Mouse (Mus musculus): ENCODE results near the gene Efhb. TPM values are rescaled to one million over a fixed set of nuclear protein-coding genes. Genes with fewer than 3 reads are reported as not detected.

The Efhb gene
- total RNA-seq, 2 experiments from 2014 or later = 0.11 to 0.26 TPM

GRCm38 (mm10) chr17:53465569-53465968 is 2.4 kb upstream of the Efhb start:
- no peak overlapping the region for H3K4me3 ChIP-seq
- peak; percentile 24 for TF ChIP-seq CTCF (IDR thresholded peaks at IDR 0.05)
- DNase-seq (ENCODE audit: extremely low spot score in 1 of 2, low spot score in 2 of 2) = no peak
- H3K27ac ChIP-seq = no peak overlapping the region
- intact Hi-C loops (cut with DNase I) = no loop called here

GRCm38 (mm10) chr17:53463496-53463840 is 347 bp upstream of the Efhb start:
- H3K27ac ChIP-seq = no peak overlapping the region
- no peak for TF ChIP-seq CTCF (IDR thresholded peaks at IDR 0.05)
- peak overlapping the region; percentile 50 for H3K4me3 ChIP-seq
- intact Hi-C loops (cut with DNase I) = no loop called here
- no peak for DNase-seq (ENCODE audit: extremely low spot score in 1 of 2, low spot score in 2 of 2)

- intact Hi-C loops (cut with DNase I) = no loop called here
These were observed 6.4 kb downstream of the Efhb start for GRCm38 (mm10) chr17:53456742-53457141.

GRCm38 (mm10) chr17:53456152-53456551 is 7.0 kb downstream of the Efhb start:
- Histone ChIP-seq H3K27ac (no peak overlapping the region), H3K4me3 (no peak overlapping the region)
- intact Hi-C loops (cut with DNase I) = no loop called here
- no peak for TF ChIP-seq CTCF (IDR thresholded peaks at IDR 0.05)
- no peak for DNase-seq (ENCODE audit: extremely low spot score in 1 of 2, low spot score in 2 of 2)

More at GRCm38 (mm10) chr17:53456742-53457141, 6.4 kb downstream of the Efhb start:
- no peak for TF ChIP-seq CTCF (IDR thresholded peaks at IDR 0.05)
- no peak overlapping the region for H3K4me3 ChIP-seq
- H3K27ac ChIP-seq = no peak overlapping the region
- no peak for DNase-seq (ENCODE audit: extremely low spot score in 1 of 2, low spot score in 2 of 2)

- H3K4me3 ChIP-seq = no peak overlapping the region
- intact Hi-C loops (cut with DNase I) = no loop called here
- H3K27ac ChIP-seq = no peak overlapping the region
- peak; percentile 61 for TF ChIP-seq CTCF (IDR thresholded peaks at IDR 0.05)
- peak; percentile 36 to 37 for DNase-seq (ENCODE audit: extremely low spot score in 1 of 2, low spot score in 2 of 2)
These were observed 60.3 kb downstream of the Efhb start for GRCm38 (mm10) chr17:53402689-53403306.

- Histone ChIP-seq H3K4me3 (no peak overlapping the region), H3K27ac (no peak overlapping the region)
- no peak for DNase-seq (ENCODE audit: extremely low spot score in 1 of 2, low spot score in 2 of 2)
- intact Hi-C loops (cut with DNase I) = loop anchor here (10.0 kb wide), 1 partner anchor 442 kb away; no protein-coding TSS in a partner anchor
- TF ChIP-seq CTCF (IDR thresholded peaks at IDR 0.05) = no peak
These were observed 69.9 kb downstream of the Efhb start for GRCm38 (mm10) chr17:53393201-53393600.

GRCm38 (mm10) chr17:53389507-53389906 is 73.6 kb downstream of the Efhb start:
- intact Hi-C loops (cut with DNase I) = loop anchor here (2.0 to 10.0 kb wide), 4 partner anchors 495 to 829 kb away; no protein-coding TSS in a partner anchor
- Histone ChIP-seq H3K27ac (no peak overlapping the region), H3K4me3 (no peak overlapping the region)
- peak; percentile 31 to 33 for DNase-seq (ENCODE audit: extremely low spot score in 1 of 2, low spot score in 2 of 2)
- peak; percentile 78 for TF ChIP-seq CTCF (IDR thresholded peaks at IDR 0.05)

- intact Hi-C loops (cut with DNase I) = loop anchor here (2.0 to 10.0 kb wide), 4 partner anchors 493 to 827 kb away; no protein-coding TSS in a partner anchor
- no peak for DNase-seq (ENCODE audit: extremely low spot score in 1 of 2, low spot score in 2 of 2)
- no peak overlapping the region for H3K4me3 ChIP-seq
These were observed 75.3 kb downstream of the Efhb start for GRCm38 (mm10) chr17:53387581-53388473.

GRCm38 (mm10) chr17:53386863-53387262 is 76.3 kb downstream of the Efhb start:
- intact Hi-C loops (cut with DNase I) = loop anchor here (10.0 kb wide), 2 partner anchors 492 to 582 kb away; no protein-coding TSS in a partner anchor
- H3K4me3 ChIP-seq = no peak overlapping the region
- no peak for DNase-seq (ENCODE audit: extremely low spot score in 1 of 2, low spot score in 2 of 2)
- TF ChIP-seq CTCF (IDR thresholded peaks at IDR 0.05) = no peak
- no peak overlapping the region for H3K27ac ChIP-seq

More at GRCm38 (mm10) chr17:53387581-53388473, 75.3 kb downstream of the Efhb start:
- peak; percentile 79 for TF ChIP-seq CTCF (IDR thresholded peaks at IDR 0.05)
- no peak overlapping the region for H3K27ac ChIP-seq

- Histone ChIP-seq H3K27ac (no peak overlapping the region), H3K4me3 (no peak overlapping the region)
- TF ChIP-seq CTCF (IDR thresholded peaks at IDR 0.05) = no peak
- intact Hi-C loops (cut with DNase I) = no loop called here
- DNase-seq (ENCODE audit: extremely low spot score in 1 of 2, low spot score in 2 of 2) = no peak
These were observed 99.0 kb downstream of the Efhb start for GRCm38 (mm10) chr17:53364111-53364510.

Other genes with a start within 250 kb of the Efhb start
- 100 to 1,000 TPM; 117 to 125 TPM for gene Rab5a, start 15.9 kb upstream of the Efhb start, total RNA-seq (2021)
- gene Pp2d1, start 76.1 kb upstream of the Efhb start, total RNA-seq (2021) = not detected
- 10 to 100 TPM; 17.1 to 18.4 TPM for gene Kat2b, start 103.5 kb upstream of the Efhb start, total RNA-seq (2021)
- under 1 TPM in 1 of 2 experiments, not detected in 1; 0.12 TPM for gene Sgo1, start 226.0 kb upstream of the Efhb start, total RNA-seq (2021)

Data from left cerebral cortex, adult 2 months (tissue).